Mouse (Mus musculus) forebrain, embryonic 16.5 days (tissue): Measurements from ENCODE around the gene Ppp1r14a. TPM values are rescaled to one million over a fixed set of nuclear protein-coding genes. Genes with fewer than 3 reads are reported as not detected.

Experiments
- ATAC-seq: fragments of 200-750 bp; cut with Nextera tagmentation; 2 replicates; pipeline ENCODE4 v1.8.0; 2017; ENCODE audit warnings: mild to moderate bottlenecking, moderate library complexity
- H3K27ac ChIP-seq: fragments of 300-500 bp; sonication (generic); 2 replicates; pipeline ENCODE4 v1.5.1; 2014; ENCODE audit warnings: low read length, control low read depth
- H3K27me3 ChIP-seq: fragments of 300-500 bp; sonication (generic); replicated peaks from 2 replicates; pipeline ENCODE4 v1.6.1; 2014; ENCODE audit warnings: low read length; ENCODE audit not compliant: control insufficient read depth, insufficient read depth
- H3K36me3 ChIP-seq: fragments of 300-500 bp; sonication (generic); 2 replicates; pipeline ENCODE4 v1.6.1; 2014; ENCODE audit not compliant: control insufficient read depth, insufficient read depth
- H3K4me1 ChIP-seq: fragments of 300-500 bp; sonication (generic); replicated peaks from 2 replicates; pipeline ENCODE4 v1.6.1; 2014; ENCODE audit warnings: low read length; ENCODE audit not compliant: control insufficient read depth, insufficient read depth
- H3K4me2 ChIP-seq: fragments of 300-500 bp; sonication (generic); 2 replicates; pipeline ENCODE4 v1.6.1; 2014; ENCODE audit warnings: mild to moderate bottlenecking, low read length, control low read depth
- H3K4me3 ChIP-seq: fragments of 300-500 bp; sonication (generic); replicated peaks from 2 replicates; pipeline ENCODE4 v1.5.1; 2014; ENCODE audit warnings: mild to moderate bottlenecking, low read length, control low read depth
- H3K9ac ChIP-seq: fragments of 300-500 bp; sonication (generic); replicated peaks from 2 replicates; pipeline ENCODE4 v1.6.1; 2014; ENCODE audit warnings: low read depth, low read length, control low read depth
- H3K9me3 ChIP-seq: fragments of 300-500 bp; sonication (generic); 2 replicates; pipeline ENCODE4 v1.6.1; 2016; ENCODE audit warnings: low read length; ENCODE audit not compliant: control insufficient read depth
- WGBS: fragments of 180-500 bp; shearing (Covaris S2); extraction: QIAGEN DNeasy Blood & Tissue Kit; methylation state at CpG from one replicate; pipeline ENCODE4 v1.1.7; 2014; 5-methylcytosine and 5-hydroxymethylcytosine counted together
- polyA plus RNA-seq: library from polyadenylated mRNA; unstranded; fragments of >200 nt; fragmentation: Nextera tagmentation; extraction: Ambion mirVana; gene quantifications from 2 replicates; pipeline ENCODE4 v1.2.1, GENCODE M21; 2015

The Ppp1r14a gene
- polyA plus RNA-seq, 1 experiment from 2014 or later, result 4.3 TPM

- no peak overlapping the region for H3K4me3 ChIP-seq
- no peak for ATAC-seq
- H3K9me3 ChIP-seq, result no peaks in the 10 kb centered on the region
- peak overlapping the region; percentile 95 for H3K27ac ChIP-seq
- no peaks in the 10 kb centered on the region for H3K27me3 ChIP-seq
- H3K9ac ChIP-seq, result peak overlapping the region; percentile 2; the same call in 1 of the 2 replicates
- peaks cover 6% of the 10 kb centered on the region for H3K36me3 ChIP-seq
- peak overlapping the region; percentile 15; the same call in 1 of the 2 replicates for H3K4me2 ChIP-seq
- 56% methylated on average over 17 of the region's 17 CpGs for WGBS
- H3K4me1 ChIP-seq, result peaks cover 84% of the 10 kb centered on the region
Measured at GRCm38 (mm10) chr7:29316137-29316734, 27.1 kb downstream of the Ppp1r14a start.

GRCm38 (mm10) chr7:29316976-29317375 is 27.9 kb downstream of the Ppp1r14a start:
- Histone ChIP-seq H3K27me3 (no peaks in the 10 kb centered on the region), H3K4me3 (peak overlapping the region; percentile 1; the same call in 1 of the 2 replicates), H3K36me3 (0 out of 2 replicates have a peak, but pooled peaks cover 4% of the 10 kb centered on the region), H3K4me1 (peaks cover 84% of the 10 kb centered on the region), H3K9me3 (no peaks in the 10 kb centered on the region), H3K4me2 (peak overlapping the region; percentile 46), H3K9ac (peak overlapping the region; percentile 19; the same call in 1 of the 2 replicates), H3K27ac (peak overlapping the region; percentile 95)
- WGBS, result 3% methylated on average over 9 of the region's 10 CpGs
- peak; percentile 51 for ATAC-seq

GRCm38 (mm10) chr7:29317558-29317957 is 28.4 kb downstream of the Ppp1r14a start:
- H3K36me3 ChIP-seq, result 0 out of 2 replicates have a peak, but pooled peaks cover 2% of the 10 kb centered on the region
- WGBS, result 0% methylated on average over 2 of the region's 2 CpGs
- H3K9ac ChIP-seq, result peak overlapping the region; percentile 52
- peaks cover 80% of the 10 kb centered on the region for H3K4me1 ChIP-seq
- no peaks in the 10 kb centered on the region for H3K9me3 ChIP-seq
- H3K27ac ChIP-seq, result peak overlapping the region; percentile 95
- peak overlapping the region; percentile 46 for H3K4me2 ChIP-seq
- H3K4me3 ChIP-seq, result peak overlapping the region; percentile 1; the same call in 1 of the 2 replicates
- H3K27me3 ChIP-seq, result no peaks in the 10 kb centered on the region
- peak; percentile 54 for ATAC-seq

- H3K27ac ChIP-seq, result peak overlapping the region; percentile 95
- H3K36me3 ChIP-seq, result 0 out of 2 replicates have a peak, but pooled peaks cover 2% of the 10 kb centered on the region
- peaks cover 73% of the 10 kb centered on the region for H3K4me1 ChIP-seq
- no peaks in the 10 kb centered on the region for H3K9me3 ChIP-seq
- peak; percentile 6 for ATAC-seq
- no peak overlapping the region; the same call in 1 of the 2 replicates for H3K4me3 ChIP-seq
- WGBS, result 3% methylated on average over 18 of the region's 18 CpGs
- H3K27me3 ChIP-seq, result no peaks in the 10 kb centered on the region
- peak overlapping the region; percentile 30 for H3K9ac ChIP-seq
- peak overlapping the region; percentile 46 for H3K4me2 ChIP-seq
Measured at GRCm38 (mm10) chr7:29318115-29318911, 29.2 kb downstream of the Ppp1r14a start.

- H3K9me3 ChIP-seq, result no peaks in the 10 kb centered on the region
- peak overlapping the region; percentile 46 for H3K4me2 ChIP-seq
- H3K36me3 ChIP-seq, result peaks cover 2% of the 10 kb centered on the region; the same call in 1 of the 2 replicates
- H3K4me3 ChIP-seq, result no peak overlapping the region
- WGBS, result 8% methylated on average over 19 of the region's 19 CpGs
- no peak for ATAC-seq
- peak overlapping the region; percentile 95 for H3K27ac ChIP-seq
- no peak overlapping the region for H3K9ac ChIP-seq
- H3K27me3 ChIP-seq, result no peaks in the 10 kb centered on the region
- peaks cover 60% of the 10 kb centered on the region for H3K4me1 ChIP-seq
Measured at GRCm38 (mm10) chr7:29319337-29320307, 30.5 kb downstream of the Ppp1r14a start.

GRCm38 (mm10) chr7:29327087-29327486 is 38.0 kb downstream of the Ppp1r14a start:
- Histone ChIP-seq H3K4me2 (no peak overlapping the region), H3K9me3 (no peaks in the 10 kb centered on the region), H3K36me3 (peaks cover 14% of the 10 kb centered on the region), H3K27ac (no peak overlapping the region), H3K4me1 (no peaks in the 10 kb centered on the region), H3K27me3 (no peaks in the 10 kb centered on the region), H3K9ac (no peak overlapping the region), H3K4me3 (no peak overlapping the region)
- 92% methylated on average over 6 of the region's 6 CpGs for WGBS
- ATAC-seq, result no peak

- Histone ChIP-seq H3K27ac (no peak overlapping the region), H3K9me3 (no peaks in the 10 kb centered on the region), H3K4me1 (peaks cover 1% of the 10 kb centered on the region; the same call in 1 of the 2 replicates), H3K27me3 (no peaks in the 10 kb centered on the region), H3K36me3 (peaks cover 12% of the 10 kb centered on the region), H3K4me3 (no peak overlapping the region), H3K4me2 (no peak overlapping the region), H3K9ac (no peak overlapping the region)
- ATAC-seq, result no peak
- WGBS, result 92% methylated on average over 16 of the region's 16 CpGs
Measured at GRCm38 (mm10) chr7:29328984-29329383, 39.9 kb downstream of the Ppp1r14a start.

- Histone ChIP-seq H3K9me3 (no peaks in the 10 kb centered on the region), H3K4me3 (no peak overlapping the region), H3K27me3 (no peaks in the 10 kb centered on the region), H3K9ac (0 out of 2 replicates have a peak overlapping the region, but pooled peaks have one; percentile 5), H3K27ac (peak overlapping the region; percentile 46), H3K4me1 (peaks cover 12% of the 10 kb centered on the region), H3K4me2 (no peak overlapping the region), H3K36me3 (peaks cover 9% of the 10 kb centered on the region; the same call in 1 of the 2 replicates)
- no peak for ATAC-seq
- WGBS, result 49% methylated on average over 6 of the region's 7 CpGs
Measured at GRCm38 (mm10) chr7:29334156-29334555, 45.0 kb downstream of the Ppp1r14a start.
